Mouse (Mus musculus): Measurements from ENCODE around the gene Crebrf. TPM values are rescaled to one million over a fixed set of nuclear protein-coding genes. Genes with fewer than 3 reads are reported as not detected.

The Crebrf gene
- total and polyA plus RNA-seq, 3 experiments = 5.8 to 8.1 (median 6.8) TPM

DNA sequence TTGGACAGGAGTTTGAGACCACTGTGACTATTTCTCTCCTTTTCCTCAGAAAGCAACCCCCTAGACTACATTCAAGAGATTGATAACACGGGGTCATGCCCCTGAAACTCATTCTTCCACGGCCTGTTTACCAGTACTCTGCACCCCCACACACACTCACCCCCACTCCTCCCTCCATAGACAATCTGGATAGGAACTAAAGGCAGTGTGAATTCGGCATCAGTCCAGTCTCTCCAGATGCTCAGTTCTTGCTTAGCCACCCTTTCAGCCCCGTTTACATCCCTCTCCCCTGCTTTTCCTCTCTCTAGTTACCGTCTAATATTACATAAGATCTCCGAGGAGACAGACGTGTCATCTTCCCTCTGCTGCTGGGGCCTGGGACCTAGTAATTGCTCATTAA lies 21.3 kb upstream of the Crebrf start:
- Histone ChIP-seq H3K9ac (ENCODE audit: insufficient read depth, low read depth) (no peak overlapping the region), H3K4me3 (replicated peaks in 1 of 3; ENCODE audit: low read depth in 2 of 3, low read length in 2 of 3, poor library complexity in 1 of 3) (no peak overlapping the region), H3K4me1 (ENCODE audit: control insufficient read depth in 1 of 2, insufficient read depth in 2 of 2) (peaks cover 0 to 26% of the 10 kb centered on the region in 2 experiments; a peak in 3 of 4 replicates), H3K79me2 (replicated peaks; ENCODE audit: control insufficient read depth, extremely low read depth, insufficient read depth, poor library complexity, severe bottlenecking) (0 out of 2 replicates have a peak, but pooled peaks cover 9% of the 10 kb centered on the region), H3K4me2 (ENCODE audit: insufficient read depth, low read depth, poor library complexity, severe bottlenecking) (no peak overlapping the region), H3K36me3 (replicated peaks in 1 of 2; ENCODE audit: control insufficient read depth in 1 of 2, insufficient read depth in 1 of 2, low read length in 1 of 2) (peaks cover 33 to 87% of the 10 kb centered on the region in 2 experiments), H3K27me3 (replicated peaks) (no peaks in the 10 kb centered on the region), H3K9me3 (replicated peaks; ENCODE audit: low read length) (no peaks in the 10 kb centered on the region), H3K27ac (ENCODE audit: insufficient read depth, low read depth) (no peak overlapping the region)
- TF ChIP-seq HCFC1 (IDR thresholded peaks at IDR 0.05; ENCODE audit: low read depth, low read length) (no peak), MAFK (IDR thresholded peaks at IDR 0.05; ENCODE audit: insufficient replicate concordance, low read length) (no peak), RAD21 (IDR thresholded peaks at IDR 0.05; ENCODE audit: low read depth, low read length) (no peak), ZNF384 (IDR thresholded peaks at IDR 0.05; ENCODE audit: low read depth, low read length) (no peak), POLR2AphosphoS2 (IDR thresholded peaks at IDR 0.05; ENCODE audit: low read depth, low read length) (no peak), IRF4 (IDR thresholded peaks at IDR 0.05; ENCODE audit: low read depth, low read length) (no peak), ZMIZ1 (IDR thresholded peaks at IDR 0.05; ENCODE audit: low read depth, low read length) (no peak), TBP (conservative IDR thresholded peaks at IDR 0.05; ENCODE audit: low read depth, low read length) (no peak), NELFE (IDR thresholded peaks at IDR 0.05; ENCODE audit: low read depth, low read length) (no peak), RCOR1 (conservative IDR thresholded peaks at IDR 0.05; ENCODE audit: low read depth, low read length) (no peak)
- in situ Hi-C loops (cut with MboI; ENCODE audit: low pct_ligation_motif_present, low pct_unique_long_range_greater_than_20kb, low sequenced_read_pairs) (no loop called here), dilution Hi-C loops (cut with MboI; ENCODE audit: extremely low pct_ligation_motif_present, extremely low pct_unique_long_range_greater_than_20kb, low sequenced_read_pairs) (no loop called here)
- no peak for DNase-seq (ENCODE audit: extremely low read depth)

- in situ Hi-C loops (cut with MboI; ENCODE audit: low pct_ligation_motif_present, low pct_unique_long_range_greater_than_20kb, low sequenced_read_pairs) (no loop called here), dilution Hi-C loops (cut with MboI; ENCODE audit: extremely low pct_ligation_motif_present, extremely low pct_unique_long_range_greater_than_20kb, low sequenced_read_pairs) (no loop called here)
- H3K36me3 ChIP-seq (replicated peaks in 1 of 2; ENCODE audit: control insufficient read depth in 1 of 2, insufficient read depth in 1 of 2, low read length in 1 of 2) = peaks cover 40 to 91% of the 10 kb centered on the region in 2 experiments
These were observed 20.3 kb upstream of the Crebrf start for GRCm38 (mm10) chr17:26695193-26695592.

GRCm38 (mm10) chr17:26698846-26699245 lies 16.6 kb upstream of the Crebrf start:
- dilution Hi-C loops (cut with MboI; ENCODE audit: extremely low pct_ligation_motif_present, extremely low pct_unique_long_range_greater_than_20kb, low sequenced_read_pairs) = no loop called here
- Histone ChIP-seq H3K27ac (ENCODE audit: insufficient read depth, low read depth) (no peak overlapping the region), H3K9ac (ENCODE audit: insufficient read depth, low read depth) (no peak overlapping the region), H3K36me3 (replicated peaks in 1 of 2; ENCODE audit: control insufficient read depth in 1 of 2, insufficient read depth in 1 of 2, low read length in 1 of 2) (peaks cover 44 to 92% of the 10 kb centered on the region in 2 experiments), H3K4me3 (replicated peaks in 1 of 3; ENCODE audit: low read depth in 2 of 3, low read length in 2 of 3, poor library complexity in 1 of 3) (no peak overlapping the region), H3K4me1 (ENCODE audit: control insufficient read depth in 1 of 2, insufficient read depth in 2 of 2) (no peaks in the 10 kb centered on the region), H3K79me2 (replicated peaks; ENCODE audit: control insufficient read depth, extremely low read depth, insufficient read depth, poor library complexity, severe bottlenecking) (no peaks in the 10 kb centered on the region), H3K4me2 (ENCODE audit: insufficient read depth, low read depth, poor library complexity, severe bottlenecking) (no peak overlapping the region), H3K9me3 (replicated peaks; ENCODE audit: low read length) (no peaks in the 10 kb centered on the region), H3K27me3 (replicated peaks) (no peaks in the 10 kb centered on the region)
- in situ Hi-C loops (cut with MboI; ENCODE audit: low pct_ligation_motif_present, low pct_unique_long_range_greater_than_20kb, low sequenced_read_pairs) = no loop called here
- DNase-seq (ENCODE audit: extremely low read depth) = no peak
- peak; percentile 52 for TF ChIP-seq SMC3 (IDR thresholded peaks at IDR 0.05; ENCODE audit: low read depth, low read length)
- TF ChIP-seq CTCF (conservative IDR thresholded peaks at IDR 0.05 in 1 of 2, IDR thresholded peaks at IDR 0.05 in 1 of 2; ENCODE audit: low read depth in 2 of 2, low read length in 2 of 2) = peak; percentile 33 to 53; a peak in 2 of 4 replicates
- peak; percentile 49 for TF ChIP-seq RAD21 (IDR thresholded peaks at IDR 0.05; ENCODE audit: low read depth, low read length)
- TF ChIP-seq HCFC1 (IDR thresholded peaks at IDR 0.05; ENCODE audit: low read depth, low read length) = no peak

More at GRCm38 (mm10) chr17:26695193-26695592, 20.3 kb upstream of the Crebrf start:
- no peaks in the 10 kb centered on the region for H3K9me3 ChIP-seq (replicated peaks; ENCODE audit: low read length)
- H3K4me3 ChIP-seq (replicated peaks in 1 of 3; ENCODE audit: low read depth in 2 of 3, low read length in 2 of 3, poor library complexity in 1 of 3) = no peak overlapping the region
- no peak for TF ChIP-seq GABPA (IDR thresholded peaks at IDR 0.05; ENCODE audit: insufficient replicate concordance, low read depth, low read length)
- TF ChIP-seq ZC3H11A (IDR thresholded peaks at IDR 0.05; ENCODE audit: low read depth, low read length) = no peak
- TF ChIP-seq JUN (IDR thresholded peaks at IDR 0.05; ENCODE audit: insufficient read depth, low read depth, low read length) = no peak
- no peak for TF ChIP-seq NELFE (IDR thresholded peaks at IDR 0.05; ENCODE audit: low read depth, low read length)
- TF ChIP-seq ZNF384 (IDR thresholded peaks at IDR 0.05; ENCODE audit: low read depth, low read length) = no peak
- no peak for TF ChIP-seq TBP (conservative IDR thresholded peaks at IDR 0.05; ENCODE audit: low read depth, low read length)
- no peak for TF ChIP-seq SMC3 (IDR thresholded peaks at IDR 0.05; ENCODE audit: low read depth, low read length)
- no peak overlapping the region for H3K4me2 ChIP-seq (ENCODE audit: insufficient read depth, low read depth, poor library complexity, severe bottlenecking)
- 0 out of 2 replicates have a peak, but pooled peaks cover 2% of the 10 kb centered on the region for H3K79me2 ChIP-seq (replicated peaks; ENCODE audit: control insufficient read depth, extremely low read depth, insufficient read depth, poor library complexity, severe bottlenecking)
- no peaks in the 10 kb centered on the region for H3K27me3 ChIP-seq (replicated peaks)
- peaks cover 0 to 16% of the 10 kb centered on the region in 2 experiments; a peak in 3 of 4 replicates for H3K4me1 ChIP-seq (ENCODE audit: control insufficient read depth in 1 of 2, insufficient read depth in 2 of 2)
- no peak overlapping the region for H3K9ac ChIP-seq (ENCODE audit: insufficient read depth, low read depth)
- DNase-seq (ENCODE audit: extremely low read depth) = no peak
- no peak overlapping the region for H3K27ac ChIP-seq (ENCODE audit: insufficient read depth, low read depth)

Measured in CH12.LX (cell line).